Mouse (Mus musculus) heart, postnatal 0 days (tissue): ENCODE measurements at regions not wholly inside any gene's neighbourhood (a gene's known extent, or its start where the extent isn't known, plus 50 kb on each side); places are given as distances from the start of the nearest gene placed in this dataset.

ENCODE experiments used
- ATAC-seq: fragments of 200-750 bp; cut with Nextera tagmentation; 2 replicates; pipeline ENCODE4 v1.8.0; 2017; ENCODE audit warnings: low read depth, moderate number of reproducible peaks, moderate library complexity; ENCODE audit not compliant: insufficient read depth
- DNase-seq: peaks from one replicate; pipeline ENCODE4 v3.0.0-alpha.2; 2016; ENCODE audit warnings: low spot score
- H3K27ac ChIP-seq: fragments of 300-500 bp; sonication (generic); 2 replicates; pipeline ENCODE4 v1.5.1; 2014; ENCODE audit warnings: low read depth, mild to moderate bottlenecking
- H3K27me3 ChIP-seq: fragments of 300-500 bp; sonication (generic); 2 replicates; pipeline ENCODE4 v1.6.1; 2014; ENCODE audit warnings: low read length, mixed read lengths; ENCODE audit not compliant: control insufficient read depth, insufficient read depth
- H3K36me3 ChIP-seq: fragments of 300-500 bp; sonication (generic); replicated peaks from 2 replicates; pipeline ENCODE4 v1.6.1; 2014; ENCODE audit warnings: low read length, mixed read lengths; ENCODE audit not compliant: control insufficient read depth, insufficient read depth
- H3K4me1 ChIP-seq: fragments of 300-500 bp; sonication (generic); 2 replicates; pipeline ENCODE4 v1.6.1; 2014; ENCODE audit warnings: antibody characterized with exemption; ENCODE audit not compliant: control insufficient read depth, insufficient read depth
- H3K4me2 ChIP-seq: fragments of 300-500 bp; sonication (generic); 2 replicates; pipeline ENCODE4 v1.6.1; 2014; ENCODE audit warnings: low read depth, mild to moderate bottlenecking, low read length, moderate library complexity
- H3K4me3 ChIP-seq: fragments of 300-500 bp; sonication (generic); 2 replicates; pipeline ENCODE4 v1.5.1; 2014; ENCODE audit warnings: low read depth, low read length
- H3K9ac ChIP-seq: fragments of 300-500 bp; sonication (generic); replicated peaks from 2 replicates; pipeline ENCODE4 v1.6.1; 2014; ENCODE audit warnings: low read depth, low read length, mixed read lengths
- H3K9me3 ChIP-seq: fragments of 300-500 bp; sonication (generic); replicated peaks from 2 replicates; pipeline ENCODE4 v1.6.1; 2016; ENCODE audit warnings: low read length; ENCODE audit not compliant: control insufficient read depth
- CTCF ChIP-seq: IDR thresholded peaks from 2 replicates; pipeline ENCODE4 v1.5.1; 2016; ENCODE audit warnings: antibody characterized with exemption, control low read depth, low read depth
- EP300 ChIP-seq: IDR thresholded peaks from 2 replicates; pipeline ENCODE4 v1.6.1; 2016; ENCODE audit warnings: antibody characterized with exemption, low read depth
- WGBS: fragments of 180-500 bp; shearing (Covaris S2); extraction: QIAGEN DNeasy Blood & Tissue Kit; methylation state at CpG from one replicate; pipeline ENCODE4 v1.1.7; 2014; 5-methylcytosine and 5-hydroxymethylcytosine counted together

DNA sequence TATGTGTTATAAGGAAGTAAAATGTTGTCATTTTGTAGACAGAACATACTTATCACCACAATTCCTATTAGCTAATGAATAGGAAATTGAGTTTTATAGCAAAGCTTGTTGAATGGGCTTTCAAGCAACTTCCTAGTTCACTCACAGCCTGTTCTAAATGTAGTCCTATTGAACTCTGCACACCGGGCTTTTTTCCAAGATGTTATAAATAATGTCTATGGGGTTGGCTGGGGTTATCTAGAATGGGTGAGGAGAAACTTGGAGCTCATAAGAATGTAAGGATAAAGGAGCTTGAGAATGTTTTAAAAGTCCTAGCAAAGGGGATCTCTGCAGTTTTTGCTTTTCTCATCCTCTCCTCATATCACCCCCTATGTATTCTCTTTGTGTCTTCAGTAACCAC lies 1029.3 kb upstream of the Tenm4 start:
- DNase-seq: no peak
- no peak overlapping the region for H3K4me2 ChIP-seq
- H3K36me3 ChIP-seq: no peaks in the 10 kb centered on the region
- no peak overlapping the region for H3K27ac ChIP-seq
- WGBS: 16% methylated on average over 1 of the region's 1 CpGs
- no peak overlapping the region for H3K9ac ChIP-seq
- H3K4me3 ChIP-seq: no peak overlapping the region
- ATAC-seq: no peak
- no peaks in the 10 kb centered on the region for H3K4me1 ChIP-seq
- no peak for TF ChIP-seq EP300
- TF ChIP-seq CTCF: no peak
- H3K9me3 ChIP-seq: no peaks in the 10 kb centered on the region
- H3K27me3 ChIP-seq: no peaks in the 10 kb centered on the region

DNA sequence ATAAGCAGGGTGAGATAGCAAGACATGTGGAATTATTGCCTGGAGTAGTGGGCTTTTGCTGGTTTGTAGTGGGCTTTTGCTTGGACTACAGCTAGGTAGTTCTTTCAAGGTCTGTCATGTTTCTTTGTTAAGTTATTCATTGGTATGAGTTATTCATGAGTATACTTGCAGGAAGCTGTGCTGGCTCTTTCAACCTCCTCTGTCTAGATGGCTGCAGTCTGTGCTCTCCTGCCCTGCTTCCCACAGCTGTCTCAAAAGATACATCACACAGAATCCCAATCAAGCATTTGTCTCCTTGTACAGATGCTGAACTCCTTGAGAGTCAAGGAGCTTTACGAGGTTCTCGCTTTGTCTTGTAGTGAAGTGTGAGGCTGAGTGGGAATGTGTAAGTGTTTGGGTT lies 1028.0 kb upstream of the Tenm4 start:
- Histone ChIP-seq H3K4me3 (no peak overlapping the region), H3K27me3 (no peaks in the 10 kb centered on the region), H3K27ac (no peak overlapping the region), H3K4me1 (no peaks in the 10 kb centered on the region), H3K9me3 (no peaks in the 10 kb centered on the region), H3K36me3 (no peaks in the 10 kb centered on the region), H3K9ac (no peak overlapping the region), H3K4me2 (no peak overlapping the region)
- TF ChIP-seq EP300: no peak
- TF ChIP-seq CTCF: no peak
- no peak for ATAC-seq
- DNase-seq: no peak
- WGBS: 80% methylated on average over 2 of the region's 2 CpGs
